Mouse (Mus musculus): ENCODE measurements at regions not wholly inside any gene's neighbourhood (a gene's known extent, or its start where the extent isn't known, plus 50 kb on each side); places are given as distances from the start of the nearest gene placed in this dataset.

DNA sequence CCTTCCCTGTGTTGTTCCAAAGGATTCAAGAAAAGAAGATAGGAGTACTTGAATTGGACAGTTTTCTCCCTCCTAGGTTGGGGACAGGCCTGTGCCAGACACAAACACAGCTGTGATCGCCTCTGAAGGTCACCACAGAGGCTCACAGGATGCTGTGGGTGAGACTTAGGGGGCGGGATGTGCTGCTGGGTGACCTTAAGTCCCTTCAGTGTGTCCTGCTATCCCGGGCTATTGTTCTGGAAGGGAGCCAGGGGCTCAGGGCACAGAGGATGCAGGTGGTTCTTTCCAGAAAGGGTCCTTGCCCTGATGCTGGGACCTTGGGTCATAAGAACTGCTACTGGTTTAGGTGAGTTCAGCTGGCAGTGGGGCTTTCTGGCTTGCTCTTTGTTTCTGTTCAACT, 67.7 kb downstream of the Lrrc30 start:
- TF ChIP-seq CTCF (IDR thresholded peaks at IDR 0.05; ENCODE audit: low read depth, low read length): no peak
- TF ChIP-seq GATA1 (IDR thresholded peaks at IDR 0.05; ENCODE audit: borderline replicate concordance, low read length): no peak

All from G1E (cell line).